Mouse (Mus musculus): ENCODE data around the gene Dennd6a. TPM values are rescaled to one million over a fixed set of nuclear protein-coding genes. Genes with fewer than 3 reads are reported as not detected.
A peak's percentile ranks its signal among the peaks of the same experiment; 100 is the strongest.

The Dennd6a gene
- polyA plus RNA-seq, 1 experiment, result 15.8 TPM

DNA sequence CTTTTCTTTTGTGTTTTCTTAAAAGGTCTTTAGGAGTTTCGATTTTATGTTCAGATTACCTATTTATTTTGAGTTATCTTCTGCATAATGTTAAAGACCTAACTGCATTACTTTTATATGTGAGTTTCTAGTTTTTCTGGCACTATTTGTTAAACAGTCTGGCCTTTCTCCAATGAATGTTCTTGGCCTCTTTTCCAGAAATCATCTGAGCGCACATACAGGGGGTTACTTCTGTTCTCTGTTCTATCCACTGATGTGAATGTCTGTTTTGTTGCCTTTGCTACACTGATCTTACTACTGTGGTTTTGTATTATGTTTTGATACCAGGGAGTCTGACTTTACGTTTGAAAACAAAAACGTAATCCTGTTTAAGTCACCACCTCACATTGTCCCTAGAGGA is 3.8 kb upstream of the Dennd6a start:
- DNase-seq, result no peak
- TF ChIP-seq CTCF (IDR thresholded peaks at IDR 0.05; ENCODE audit: insufficient read depth, low read length) (no peak), POLR2A (IDR thresholded peaks at IDR 0.05; ENCODE audit: borderline replicate concordance, extremely low read depth, low read depth, low read length) (no peak)
- no peaks in the 10 kb centered on the region for H3K4me1 ChIP-seq (ENCODE audit: control insufficient read depth, insufficient read depth, low read length)
- H3K4me3 ChIP-seq (replicated peaks; ENCODE audit: extremely low read depth, low read depth, low read length), result no peak overlapping the region
- 71% methylated on average over 4 of the region's 4 CpGs for WGBS

DNA sequence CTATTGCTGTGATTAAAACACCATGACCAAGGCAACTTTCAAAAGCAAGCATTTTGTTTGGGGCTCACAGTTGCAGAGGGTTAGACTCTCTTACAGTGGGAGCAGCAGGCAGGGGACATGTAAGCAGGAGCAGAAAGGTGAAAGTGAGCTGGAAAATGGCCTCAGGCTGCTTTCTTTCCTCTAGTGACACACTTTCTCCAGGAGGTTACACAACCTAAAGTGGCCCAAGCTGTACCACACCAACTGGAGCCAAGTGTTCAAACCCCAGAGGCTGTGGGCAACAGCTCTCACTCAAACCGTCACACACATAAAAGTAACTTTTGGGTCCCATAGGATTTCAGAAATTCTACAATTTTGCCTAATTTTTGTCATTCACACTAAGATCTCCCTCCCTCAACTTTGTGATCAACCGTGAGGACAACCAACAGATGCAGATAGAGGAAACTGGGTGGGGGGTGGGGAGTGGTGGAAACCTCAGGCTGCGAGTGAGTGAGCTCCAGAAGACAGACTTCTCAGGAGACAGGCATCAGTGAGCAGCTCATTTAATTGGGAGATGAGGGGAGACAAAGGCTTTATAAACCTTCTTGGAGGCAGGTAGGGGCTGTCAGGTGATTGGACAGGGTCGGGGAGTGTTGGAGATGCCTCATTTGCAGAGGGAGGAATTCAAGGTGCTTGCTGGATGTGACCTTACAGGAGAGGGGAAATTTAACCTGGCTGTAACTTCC is 1.5 kb upstream of the Dennd6a start:
- no peak for DNase-seq
- WGBS, result 54% methylated on average over 4 of the region's 4 CpGs
- no peak for TF ChIP-seq POLR2A (IDR thresholded peaks at IDR 0.05; ENCODE audit: borderline replicate concordance, extremely low read depth, low read depth, low read length)
- no peak for TF ChIP-seq CTCF (IDR thresholded peaks at IDR 0.05; ENCODE audit: insufficient read depth, low read length)
- H3K4me3 ChIP-seq (replicated peaks; ENCODE audit: extremely low read depth, low read depth, low read length), result no peak overlapping the region
- H3K4me1 ChIP-seq (ENCODE audit: control insufficient read depth, insufficient read depth, low read length), result no peaks in the 10 kb centered on the region

DNA sequence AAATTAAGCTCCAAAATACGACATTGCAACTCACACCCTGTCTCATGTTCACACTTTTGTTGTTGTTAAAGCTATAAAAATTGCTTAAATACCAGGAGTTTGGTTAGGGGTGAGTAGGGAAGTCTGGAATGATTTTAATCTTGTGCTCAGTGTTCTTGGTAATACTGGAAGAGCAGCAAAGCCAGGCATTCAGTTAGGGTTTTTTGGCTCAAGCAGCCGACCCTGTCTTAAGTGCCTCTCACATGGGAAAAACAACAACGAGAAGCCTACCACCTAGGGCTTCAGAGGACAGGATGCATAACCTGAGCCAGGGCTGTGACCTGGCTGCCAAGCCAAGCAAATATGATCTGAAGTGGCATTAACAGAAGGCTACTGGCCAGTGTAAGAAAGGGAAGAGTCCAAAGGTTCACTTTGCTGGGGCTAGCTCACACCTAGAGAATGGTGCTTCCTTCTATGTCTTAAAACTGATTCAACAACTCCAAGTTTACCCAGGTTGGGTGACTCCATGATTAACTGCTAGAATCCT is 2.7 kb downstream of the Dennd6a start:
- DNase-seq, result no peak
- TF ChIP-seq POLR2A (IDR thresholded peaks at IDR 0.05; ENCODE audit: borderline replicate concordance, extremely low read depth, low read depth, low read length) (no peak), CTCF (IDR thresholded peaks at IDR 0.05; ENCODE audit: insufficient read depth, low read length) (no peak)
- H3K4me3 ChIP-seq (replicated peaks; ENCODE audit: extremely low read depth, low read depth, low read length), result no peak overlapping the region
- no peaks in the 10 kb centered on the region; the same call in 1 of the 2 replicates for H3K4me1 ChIP-seq (ENCODE audit: control insufficient read depth, insufficient read depth, low read length)
- WGBS, result 51% methylated on average over 3 of the region's 3 CpGs

DNA sequence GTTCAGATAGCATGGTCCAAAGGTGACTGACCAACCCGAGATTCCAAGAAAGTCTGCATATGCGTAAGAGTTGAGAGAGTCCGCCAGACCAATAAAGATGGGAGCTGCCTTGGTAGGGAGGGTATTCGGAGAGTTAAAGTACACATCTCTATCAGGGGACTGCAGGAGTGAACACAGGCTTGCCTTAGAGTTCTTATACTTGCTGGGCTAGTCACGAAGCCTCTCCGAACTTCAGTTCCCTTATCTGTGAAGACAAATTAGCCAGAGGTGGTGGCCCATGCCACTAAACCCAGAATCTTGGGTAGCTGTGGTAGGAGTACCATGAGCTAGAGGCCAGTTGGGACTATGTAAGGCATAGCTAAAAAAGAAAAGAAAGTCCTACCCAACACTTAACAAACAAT is 5.1 kb downstream of the Dennd6a start:
- H3K4me3 ChIP-seq (replicated peaks; ENCODE audit: extremely low read depth, low read depth, low read length), result no peak overlapping the region
- DNase-seq, result no peak

DNA sequence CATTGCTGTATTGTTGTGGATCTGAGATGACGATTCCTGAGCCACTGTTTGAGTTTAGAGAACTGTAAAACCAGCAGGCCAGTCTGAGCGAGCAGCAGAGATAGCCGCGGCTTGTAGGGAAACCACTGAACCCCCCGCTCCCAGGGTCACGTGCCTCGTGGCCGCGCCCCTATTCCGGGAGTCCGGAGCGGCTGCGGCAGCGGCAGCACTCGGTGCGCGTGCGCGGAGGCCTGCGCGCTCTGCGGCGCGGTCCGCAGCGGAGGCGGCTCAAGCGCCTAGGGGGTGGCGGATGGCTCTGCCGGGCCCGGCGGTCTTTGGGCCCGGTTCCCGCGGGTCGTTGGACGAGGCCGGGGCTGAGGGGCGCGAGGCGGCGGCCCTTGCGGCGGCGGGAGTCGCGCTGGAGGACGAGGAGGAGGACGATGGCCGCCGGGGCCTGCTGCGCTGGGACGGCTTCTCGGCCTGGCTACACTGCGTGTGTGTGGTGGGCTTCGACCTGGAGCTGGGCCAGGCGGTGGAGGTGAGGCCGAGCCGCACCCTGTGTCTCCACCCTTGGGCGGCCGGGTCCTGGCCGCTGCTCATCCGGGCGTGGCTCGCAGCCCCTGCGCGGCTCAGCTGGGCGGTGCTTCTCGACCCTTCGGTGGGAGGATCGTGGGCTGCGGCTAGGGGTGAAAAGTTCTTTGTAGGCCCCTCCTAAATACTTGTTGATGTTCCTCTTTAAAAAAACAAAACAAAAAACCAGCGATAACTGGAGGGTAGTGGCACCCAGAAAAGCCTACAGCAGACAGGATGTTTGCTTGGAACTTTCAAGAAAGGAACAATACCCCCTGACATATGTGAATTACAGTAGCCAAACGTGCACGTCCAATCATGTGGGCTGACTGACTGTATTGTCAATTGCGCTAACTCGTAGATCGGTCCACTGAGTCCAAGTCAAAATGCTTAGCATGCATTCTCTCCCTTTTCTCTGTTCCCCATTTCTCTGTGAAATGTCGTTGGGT is 6.0 kb downstream of the Dennd6a start:
- H3K4me1 ChIP-seq (ENCODE audit: control insufficient read depth, insufficient read depth, low read length), result no peaks in the 10 kb centered on the region; the same call in 1 of the 2 replicates
- H3K4me3 ChIP-seq (replicated peaks; ENCODE audit: extremely low read depth, low read depth, low read length), result peak overlapping the region; percentile 89
- peak; percentile 85 for DNase-seq
- WGBS, result under 1% methylated on average over 79 of the region's 79 CpGs
- TF ChIP-seq CTCF (IDR thresholded peaks at IDR 0.05; ENCODE audit: insufficient read depth, low read length), result no peak
- peak; percentile 80 for TF ChIP-seq POLR2A (IDR thresholded peaks at IDR 0.05; ENCODE audit: borderline replicate concordance, extremely low read depth, low read depth, low read length)

More for the DNA sequence above, 5.1 kb downstream of the Dennd6a start:
- TF ChIP-seq POLR2A (IDR thresholded peaks at IDR 0.05; ENCODE audit: borderline replicate concordance, extremely low read depth, low read depth, low read length) (no peak), CTCF (IDR thresholded peaks at IDR 0.05; ENCODE audit: insufficient read depth, low read length) (no peak)
- no peaks in the 10 kb centered on the region; the same call in 1 of the 2 replicates for H3K4me1 ChIP-seq (ENCODE audit: control insufficient read depth, insufficient read depth, low read length)
- 58% methylated on average over 6 of the region's 6 CpGs for WGBS

DNA sequence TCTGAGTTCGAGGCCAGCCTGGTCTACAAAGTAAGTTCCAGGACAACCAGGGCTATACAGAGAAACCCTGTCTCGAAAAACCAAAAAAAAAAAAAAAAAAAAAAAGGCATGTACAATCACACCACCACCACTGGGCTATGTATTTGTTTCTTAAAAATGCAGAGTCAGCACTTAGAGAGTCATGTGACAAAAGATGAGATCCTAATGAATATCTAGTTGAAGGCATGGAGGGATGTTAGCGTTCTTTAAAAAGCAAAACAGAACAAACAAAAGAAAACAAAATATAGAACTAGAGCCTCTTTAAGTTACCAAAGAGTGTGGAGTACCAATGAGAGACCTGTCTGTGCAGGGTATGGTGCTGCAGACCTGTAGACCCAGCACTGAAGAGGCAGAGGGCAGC is 10.0 kb downstream of the Dennd6a start:
- WGBS, result 90% methylated on average over 3 of the region's 3 CpGs
- H3K4me1 ChIP-seq (ENCODE audit: control insufficient read depth, insufficient read depth, low read length), result peaks cover 12% of the 10 kb centered on the region
- DNase-seq, result no peak
- H3K4me3 ChIP-seq (replicated peaks; ENCODE audit: extremely low read depth, low read depth, low read length), result no peak overlapping the region
- no peak for TF ChIP-seq CTCF (IDR thresholded peaks at IDR 0.05; ENCODE audit: insufficient read depth, low read length)
- TF ChIP-seq POLR2A (IDR thresholded peaks at IDR 0.05; ENCODE audit: borderline replicate concordance, extremely low read depth, low read depth, low read length), result no peak

DNA sequence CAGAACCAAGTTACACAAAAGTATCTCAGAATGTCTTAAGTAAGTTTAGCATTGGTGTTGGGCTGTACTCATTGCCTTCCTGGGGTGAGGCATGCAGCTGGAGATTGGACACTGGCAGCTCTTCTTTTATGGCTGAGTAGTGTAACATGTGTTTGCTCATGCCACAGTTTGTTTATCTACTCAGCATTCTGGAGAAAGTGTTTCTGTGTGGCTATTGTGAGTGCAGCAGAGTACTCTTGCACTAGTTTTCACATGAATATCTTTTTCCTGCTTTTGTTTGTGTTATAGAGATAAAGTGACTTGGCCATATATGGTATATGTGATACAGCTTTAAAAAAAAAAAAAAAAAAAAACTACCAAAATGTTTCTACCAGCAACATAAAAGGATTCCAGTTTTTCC is 13.5 kb downstream of the Dennd6a start:
- H3K4me3 ChIP-seq (replicated peaks; ENCODE audit: extremely low read depth, low read depth, low read length), result no peak overlapping the region
- H3K4me1 ChIP-seq (ENCODE audit: control insufficient read depth, insufficient read depth, low read length), result peaks cover 14% of the 10 kb centered on the region
- TF ChIP-seq CTCF (IDR thresholded peaks at IDR 0.05; ENCODE audit: insufficient read depth, low read length) (no peak), POLR2A (IDR thresholded peaks at IDR 0.05; ENCODE audit: borderline replicate concordance, extremely low read depth, low read depth, low read length) (no peak)
- no peak for DNase-seq

DNA sequence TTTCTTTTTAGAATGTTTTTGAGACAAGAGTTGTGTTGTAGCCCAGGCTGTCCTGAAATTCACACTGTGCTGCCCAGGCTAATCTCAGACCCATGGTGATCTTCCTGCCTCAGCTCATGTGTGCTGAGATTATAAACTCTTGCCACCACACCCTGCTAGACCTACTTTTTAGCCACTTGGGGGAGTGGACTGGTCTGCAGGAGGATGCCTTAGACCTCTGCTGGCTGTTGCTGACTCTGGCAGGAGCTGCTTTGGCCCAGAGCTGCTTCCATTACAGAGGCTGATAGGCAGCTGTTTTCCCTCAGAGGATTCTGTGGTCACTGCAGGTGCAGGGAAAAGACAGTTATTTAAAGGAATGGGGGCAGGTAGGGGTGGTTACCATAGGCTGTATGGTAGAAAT is 17.7 kb downstream of the Dennd6a start:
- no peak overlapping the region for H3K4me3 ChIP-seq (replicated peaks; ENCODE audit: extremely low read depth, low read depth, low read length)
- peaks cover 12% of the 10 kb centered on the region for H3K4me1 ChIP-seq (ENCODE audit: control insufficient read depth, insufficient read depth, low read length)
- DNase-seq, result no peak
- TF ChIP-seq POLR2A (IDR thresholded peaks at IDR 0.05; ENCODE audit: borderline replicate concordance, extremely low read depth, low read depth, low read length) (no peak), CTCF (IDR thresholded peaks at IDR 0.05; ENCODE audit: insufficient read depth, low read length) (0 out of 2 replicates have a peak, but pooled peaks have one; percentile 15)

DNA sequence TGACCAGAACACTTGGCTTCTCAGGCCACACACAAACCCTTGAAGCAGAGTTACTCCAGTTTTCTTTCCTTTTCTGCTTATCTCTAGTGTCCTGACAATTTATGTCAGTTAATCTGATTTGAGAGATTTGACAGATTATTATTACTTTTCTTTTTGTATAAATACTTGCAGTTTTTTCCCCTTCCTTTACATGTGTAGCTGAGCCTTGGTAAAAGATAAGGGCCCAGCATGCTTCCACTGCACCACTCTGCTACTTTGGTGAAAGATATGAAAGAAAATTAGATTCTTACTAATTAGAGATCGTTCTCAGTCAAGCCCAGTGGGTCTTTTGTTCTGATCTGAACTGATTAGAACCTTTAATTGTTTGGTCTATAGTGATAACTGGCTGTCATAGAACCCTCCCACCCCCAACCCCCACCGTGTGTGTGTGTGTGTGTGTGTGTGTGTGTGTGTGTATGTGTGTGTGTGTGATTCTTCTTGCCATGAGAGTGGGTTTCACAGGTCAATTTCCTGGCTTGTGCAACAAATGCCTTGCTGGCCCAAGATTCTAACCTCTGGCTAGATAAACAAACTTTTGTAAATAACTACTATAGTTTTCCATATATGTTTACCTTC is 19.7 kb downstream of the Dennd6a start:
- peaks cover 2% of the 10 kb centered on the region for H3K4me1 ChIP-seq (ENCODE audit: control insufficient read depth, insufficient read depth, low read length)
- H3K4me3 ChIP-seq (replicated peaks; ENCODE audit: extremely low read depth, low read depth, low read length), result no peak overlapping the region
- TF ChIP-seq CTCF (IDR thresholded peaks at IDR 0.05; ENCODE audit: insufficient read depth, low read length) (no peak), POLR2A (IDR thresholded peaks at IDR 0.05; ENCODE audit: borderline replicate concordance, extremely low read depth, low read depth, low read length) (no peak)
- 46% methylated on average over 2 of the region's 2 CpGs for WGBS
- no peak for DNase-seq
